Mouse (Mus musculus) heart, adult 2 months (tissue): Measurements from ENCODE around the gene Trove2.

ENCODE experiments used
- CTCF ChIP-seq: fragments of 200-600 bp; IDR thresholded peaks from 2 replicates; pipeline ENCODE4 v1.8.1; 2022; ENCODE audit warnings: antibody characterized with exemption, mild to moderate bottlenecking, moderate library complexity
- EP300 ChIP-seq: fragments of 200-500 bp; IDR thresholded peaks from 2 replicates; pipeline ENCODE4 v1.6.1; 2011; ENCODE audit warnings: low read depth, low read length, control low read depth; ENCODE audit not compliant: insufficient read depth
- POLR2A ChIP-seq: fragments of 200-500 bp; IDR thresholded peaks from 2 replicates; pipeline ENCODE4 v1.6.1; 2011; ENCODE audit warnings: mild to moderate bottlenecking, low read depth, low read length, control low read depth; ENCODE audit not compliant: insufficient read depth

- TF ChIP-seq EP300 (no peak), CTCF (no peak), POLR2A (no peak)
Observed at GRCm38 (mm10) chr1:143741331-143741730, 35.5 kb downstream of the Trove2 start.
